Mouse (Mus musculus): ENCODE data around the gene Klk1b1.
A peak's percentile ranks its signal among the peaks of the same experiment; 100 is the strongest.
"Not testable (repeated sequence)": the region's sequence is repeated elsewhere in the genome, so short reads cannot be mapped to it uniquely, and the experiment has no call there.

Klk1b1 gene

DNA sequence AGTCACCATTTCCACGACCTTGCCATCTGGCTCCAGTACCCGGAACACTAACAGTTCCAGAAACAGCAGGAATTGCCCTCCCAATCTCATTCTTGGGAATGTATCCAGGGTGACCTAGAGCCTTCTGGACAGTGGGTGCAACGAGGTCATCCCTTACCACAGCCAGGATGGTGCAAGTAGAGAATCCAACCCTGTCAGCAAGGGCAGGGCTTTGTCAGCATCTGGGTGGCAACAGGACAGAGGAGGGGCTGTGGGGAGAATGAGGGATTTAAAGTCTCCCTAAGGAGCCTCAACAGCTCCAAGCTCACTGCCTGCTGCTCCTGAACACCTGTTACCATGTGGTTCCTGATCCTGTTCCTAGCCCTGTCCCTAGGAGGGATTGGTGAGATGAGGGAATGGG, at the start of gene Klk1b1:
Gene Klk1b1, plus strand, starts transcription at position 301 of the 400 bp plus-strand sequence.
- no peak for DNase-seq (ENCODE audit: low read depth)

DNA sequence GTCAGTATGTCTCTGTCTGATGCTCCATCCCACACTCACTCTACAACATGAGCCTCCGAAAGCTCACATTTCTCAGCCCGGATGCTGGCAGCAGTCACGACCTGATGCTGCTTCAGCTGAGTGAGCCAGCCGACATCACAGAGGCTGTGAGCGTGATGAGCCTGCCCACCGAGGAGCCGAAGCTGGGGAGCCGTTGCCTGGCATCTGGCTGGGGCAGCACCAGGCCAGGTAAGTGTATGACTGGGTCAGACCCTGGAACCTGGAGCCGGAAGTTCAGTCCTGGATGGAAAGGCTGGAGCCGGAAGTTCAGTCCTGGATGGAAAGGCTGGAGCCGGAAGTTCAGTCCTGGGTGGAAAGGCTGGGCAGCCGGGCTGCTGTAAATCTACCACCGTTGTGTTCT, 48.1 kb upstream of the Klk1b1 start:
- no peak for DNase-seq (ENCODE audit: low read depth)

DNA sequence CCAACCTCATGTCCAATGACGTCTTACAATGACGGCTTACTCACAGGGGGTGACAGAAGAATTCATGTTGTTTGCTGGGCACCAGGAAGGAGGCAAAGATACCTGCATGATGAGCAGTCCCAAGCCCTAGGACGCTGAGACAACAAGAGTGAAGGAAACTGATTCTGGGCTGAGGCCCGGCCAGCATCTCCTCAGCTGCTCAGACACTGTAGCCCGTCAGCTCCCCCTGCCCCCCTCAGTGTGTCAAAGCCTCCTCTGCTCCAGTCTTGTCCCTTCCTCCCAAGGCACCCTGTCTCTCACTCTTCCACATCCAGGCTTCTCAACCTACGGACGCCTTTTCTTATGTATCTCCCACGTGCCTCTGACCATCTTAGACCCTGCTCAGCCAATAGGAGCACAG, 47.7 kb upstream of the Klk1b1 start:
- DNase-seq (ENCODE audit: low read depth), result no peak

DNA sequence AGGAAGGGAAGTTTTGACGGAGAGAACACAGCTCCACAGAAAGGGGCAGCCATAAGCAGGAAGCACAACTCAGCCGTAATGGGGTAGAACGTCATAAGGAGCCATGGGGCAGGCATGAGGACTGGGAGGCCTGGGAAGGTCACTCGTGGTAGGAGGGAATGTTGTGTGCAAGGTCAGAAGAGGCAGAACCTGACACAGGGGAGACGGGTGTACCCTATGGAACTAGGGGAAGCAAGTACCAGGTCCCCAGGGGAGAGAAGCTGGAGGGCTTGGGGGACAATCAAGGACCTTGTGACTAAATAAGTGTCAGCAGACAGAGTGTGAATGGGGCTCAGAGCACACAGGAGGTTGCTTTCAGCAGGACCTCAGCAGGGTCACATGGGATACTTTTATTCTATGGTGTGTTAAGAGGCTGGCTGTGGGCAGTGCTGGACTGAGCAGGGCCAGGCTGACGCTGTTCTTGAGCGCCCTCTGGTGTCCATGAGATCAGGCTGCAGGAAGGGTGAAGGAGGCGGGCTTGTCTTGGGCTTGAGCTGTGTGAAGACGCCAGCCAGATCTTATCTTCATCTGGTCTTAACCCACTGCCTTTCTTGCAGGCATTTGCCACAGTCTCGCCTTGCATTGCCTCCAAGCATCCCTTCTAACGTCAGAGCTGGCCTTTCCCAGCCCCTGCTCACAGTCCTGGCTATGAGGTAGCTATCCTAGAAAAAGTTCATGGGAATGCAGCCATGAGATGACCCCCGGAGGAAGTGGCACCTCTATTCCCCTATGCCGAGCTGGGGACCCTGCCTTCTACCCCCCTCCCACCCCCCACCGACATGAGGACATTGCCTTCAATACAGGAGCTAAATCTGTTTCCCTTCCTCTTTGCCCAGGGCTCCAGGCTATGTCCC, 46.7 kb upstream of the Klk1b1 start:
- DNase-seq (ENCODE audit: low read depth), result peak; percentile 89

DNA sequence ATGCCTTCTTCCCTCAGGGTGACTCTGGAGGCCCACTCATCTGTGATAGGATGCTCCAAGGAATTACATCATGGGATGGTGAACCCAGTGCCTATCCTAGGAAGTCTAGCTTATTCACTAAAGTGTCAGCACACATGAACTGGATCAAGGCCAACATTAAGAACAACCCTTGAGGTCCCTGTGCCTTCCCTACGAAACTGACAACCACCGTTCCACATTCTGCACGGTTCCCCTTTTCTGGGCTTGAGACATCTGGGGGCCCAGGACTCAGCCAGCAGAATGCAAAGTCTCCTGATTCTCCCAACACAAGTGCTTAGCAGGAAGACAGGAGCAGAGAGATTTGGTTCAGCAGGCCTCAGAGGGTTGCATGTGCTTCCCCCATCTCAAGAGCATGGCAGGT, 46.0 kb upstream of the Klk1b1 start:
- no peak for DNase-seq (ENCODE audit: low read depth)

DNA sequence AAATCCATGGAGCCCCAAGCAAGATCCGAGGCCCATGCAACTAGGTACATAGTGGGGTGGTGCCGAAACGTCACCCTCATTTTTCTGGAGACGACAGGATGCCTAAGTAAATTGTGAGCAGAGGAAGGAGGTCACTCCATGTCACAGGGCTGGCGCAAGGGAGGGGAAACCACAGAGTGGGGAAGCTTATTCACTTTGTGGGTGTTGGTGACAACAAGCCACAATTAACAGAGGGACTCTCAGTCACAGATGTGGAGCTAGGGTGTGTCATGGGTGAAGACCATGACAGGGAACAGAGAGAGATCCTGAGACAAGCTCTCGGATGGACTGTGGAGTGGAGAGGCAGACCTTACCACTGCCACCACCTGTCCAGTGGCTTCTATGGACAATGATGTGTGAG, 45.5 kb upstream of the Klk1b1 start:
- no peak for DNase-seq (ENCODE audit: low read depth)

DNA sequence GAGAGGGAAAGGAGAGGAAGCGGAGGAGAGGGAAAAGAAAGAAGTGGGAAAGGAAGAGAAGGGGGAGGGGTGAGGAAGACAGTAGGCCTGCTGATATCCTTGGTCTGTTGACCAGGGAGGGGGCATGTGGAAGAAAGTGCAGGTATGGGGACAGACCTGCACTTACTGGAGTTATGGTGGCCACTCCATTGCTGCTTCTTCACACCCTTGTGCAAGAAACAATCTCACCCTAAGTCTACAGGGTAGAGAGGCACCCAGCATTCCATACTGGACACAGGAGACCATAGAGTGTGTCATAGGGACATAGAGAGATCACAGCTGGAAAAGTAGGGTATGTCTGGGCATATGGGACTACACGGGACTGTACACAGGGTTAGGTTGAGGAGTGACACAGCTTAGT, 44.6 kb upstream of the Klk1b1 start:
- DNase-seq (ENCODE audit: low read depth), result no peak

DNA sequence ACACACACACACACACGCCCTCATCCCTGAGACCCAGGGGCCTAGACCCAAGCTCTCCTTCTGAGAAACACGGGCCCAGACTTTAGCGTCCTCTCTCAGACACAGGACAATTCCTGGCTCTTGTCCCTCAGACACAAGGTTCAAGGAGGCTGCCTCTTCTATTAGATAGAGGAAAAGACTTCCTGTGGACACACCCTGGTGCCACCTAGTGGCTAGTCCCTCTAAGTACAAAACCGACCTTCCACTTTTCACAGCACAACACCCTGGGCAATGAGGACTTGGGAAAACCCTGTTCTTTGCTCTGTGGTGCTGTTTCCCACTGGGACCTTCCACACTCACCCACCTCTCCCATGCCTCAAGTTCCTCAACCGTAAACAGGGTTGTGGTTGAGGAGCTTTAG, 40.6 kb upstream of the Klk1b1 start:
- peak; percentile 39 for DNase-seq (ENCODE audit: low read depth)

DNA sequence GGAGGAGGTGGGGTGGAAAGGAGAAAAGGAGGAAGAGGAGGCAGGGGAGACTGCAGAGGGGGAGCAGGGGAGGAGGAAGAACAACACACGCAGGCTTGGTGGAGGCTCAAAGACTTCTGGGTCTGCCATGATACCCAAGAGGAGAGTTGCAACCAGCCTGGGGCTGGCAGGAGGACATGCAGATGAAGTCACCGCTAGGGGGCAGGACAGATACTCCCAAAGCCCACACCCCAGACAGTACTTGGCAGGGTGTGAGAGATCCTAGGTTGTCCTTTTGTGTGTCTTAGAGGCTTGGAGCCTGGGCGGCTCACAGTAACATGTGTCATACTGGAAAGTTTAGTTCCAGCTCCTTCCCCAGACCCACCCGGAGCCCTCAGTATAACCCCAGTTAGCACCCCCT, 38.0 kb upstream of the Klk1b1 start:
- DNase-seq (ENCODE audit: low read depth), result peak; percentile 38

DNA sequence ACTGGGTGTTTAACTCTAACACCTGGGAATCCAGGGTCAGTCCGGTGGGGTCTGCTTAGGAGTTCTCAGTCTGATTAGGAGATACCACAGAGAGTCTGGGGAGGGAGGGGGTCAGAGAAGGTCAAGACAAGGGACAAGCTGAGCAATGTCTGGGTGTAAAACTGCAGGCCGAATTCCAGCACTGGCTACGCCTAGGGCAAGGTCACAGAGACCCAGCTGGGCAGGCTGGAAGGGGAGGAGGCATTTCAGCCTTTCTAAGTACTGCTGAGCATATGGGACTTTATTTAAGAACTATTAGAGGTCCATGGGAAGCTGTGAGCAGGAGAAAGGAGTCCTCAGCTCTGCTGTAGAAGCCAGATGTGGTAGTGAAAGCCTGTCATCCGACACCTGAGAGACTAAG, 34.2 kb upstream of the Klk1b1 start:
- no peak for DNase-seq (ENCODE audit: low read depth)

DNA sequence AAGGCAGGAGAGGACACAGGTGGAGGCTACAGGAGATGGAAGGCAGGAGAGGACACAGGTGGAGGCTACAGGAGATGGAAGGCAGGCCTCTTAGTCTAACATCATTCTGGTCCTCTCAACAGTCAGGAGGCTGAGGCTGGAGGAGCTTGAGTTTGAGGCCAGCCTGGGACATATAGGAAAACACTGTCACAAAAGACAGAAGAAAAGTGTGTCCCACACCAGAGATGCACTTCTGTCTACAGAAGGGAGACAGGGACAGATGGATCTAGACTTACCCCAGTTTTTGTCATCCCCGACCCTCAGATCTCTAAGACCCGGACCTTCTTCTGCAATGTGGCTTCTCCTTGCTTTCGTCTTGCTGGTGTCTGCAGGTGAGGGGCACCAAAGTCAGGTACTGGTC, 33.1 kb upstream of the Klk1b1 start, which contains the start of gene Klk15:
Gene Klk15, plus strand, starts transcription at position 301 of the 400 bp plus-strand sequence.
- no peak for DNase-seq (ENCODE audit: low read depth)

DNA sequence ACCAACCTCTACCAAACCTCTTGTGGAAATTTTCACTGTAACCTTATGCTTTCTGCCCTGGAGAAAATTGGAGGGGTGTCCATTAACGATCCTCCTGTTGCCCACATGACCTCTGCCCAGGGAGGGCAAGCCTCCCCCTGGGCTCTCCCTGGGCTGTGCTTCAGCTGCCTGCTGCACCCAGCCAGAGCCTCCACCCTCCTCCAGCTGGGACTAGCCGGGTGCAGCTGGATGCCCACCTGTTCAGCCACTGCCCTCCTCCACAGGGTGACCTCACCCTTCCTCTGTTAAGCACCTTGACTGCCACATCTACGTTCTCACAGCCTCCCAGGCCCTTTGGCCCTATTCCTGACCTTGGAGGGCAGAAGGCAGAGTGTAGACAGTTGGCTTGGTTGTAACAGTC, 31.8 kb upstream of the Klk1b1 start:
- DNase-seq (ENCODE audit: low read depth), result no peak

DNA sequence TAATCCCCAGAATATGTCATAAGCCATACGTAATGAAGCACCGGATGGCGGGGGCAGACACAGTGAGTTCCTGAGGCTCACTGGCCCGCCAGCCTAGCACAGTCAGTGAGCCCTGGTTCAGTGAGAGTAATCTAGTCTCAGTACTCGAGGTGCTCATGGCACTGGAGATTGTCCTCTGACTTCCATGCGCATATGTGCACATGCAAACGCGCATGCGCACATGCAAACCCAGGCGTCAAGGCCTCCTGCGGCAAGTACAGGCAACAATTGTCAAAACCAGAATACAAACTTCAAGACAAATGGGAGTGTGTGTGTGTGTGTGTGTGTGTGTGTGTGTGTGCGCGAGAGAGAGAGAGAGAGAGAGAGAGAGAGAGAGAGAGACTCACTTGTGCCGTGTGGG, 30.0 kb upstream of the Klk1b1 start:
- no peak for DNase-seq (ENCODE audit: low read depth)

DNA sequence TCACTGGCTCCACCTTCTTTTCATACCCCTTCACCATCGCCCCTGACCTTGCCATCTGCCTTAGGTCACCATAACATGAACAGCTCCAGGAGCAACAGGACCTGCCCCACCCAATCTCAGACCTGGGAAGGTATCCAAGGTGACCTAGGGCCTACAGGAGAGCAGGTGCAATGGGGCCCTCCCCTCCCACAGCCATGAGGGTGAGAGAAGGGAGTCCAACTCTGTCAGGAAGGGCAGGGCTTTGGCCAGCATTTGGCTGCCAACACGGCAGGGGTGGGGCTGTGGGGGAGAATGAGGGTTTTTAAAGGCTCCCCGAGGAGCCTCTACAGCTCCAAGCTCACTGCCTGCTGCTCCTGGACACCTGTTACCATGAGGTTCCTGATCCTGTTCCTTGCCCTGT, 24.3 kb upstream of the Klk1b1 start:
- not testable (repeated sequence) for DNase-seq (ENCODE audit: low read depth)

DNA sequence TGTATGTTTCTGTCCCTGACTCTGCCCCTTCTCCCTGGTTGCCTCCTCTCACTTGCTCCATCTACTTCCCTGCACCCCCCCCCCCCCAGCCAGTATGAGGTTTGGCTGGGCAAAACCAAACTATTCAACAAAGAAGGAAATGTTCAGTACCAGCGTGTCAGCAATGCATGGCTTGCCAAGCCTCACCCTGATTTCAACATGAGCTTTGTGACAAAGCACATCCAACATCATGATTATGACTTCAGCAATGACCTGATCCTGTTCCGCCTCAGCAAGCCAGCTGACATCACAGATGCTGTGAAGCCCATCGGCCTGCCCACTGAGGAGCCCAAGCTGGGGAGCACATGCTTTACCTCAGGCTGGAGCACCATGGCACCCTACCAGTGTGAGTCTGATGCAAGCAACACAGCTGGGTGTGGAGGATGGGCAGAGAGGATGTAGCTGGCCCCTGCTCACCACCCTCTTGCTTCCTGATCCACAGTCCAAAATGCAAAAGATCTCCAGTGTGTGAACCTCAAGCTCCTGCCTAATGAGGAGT, 21.8 kb upstream of the Klk1b1 start:
- no peak for DNase-seq (ENCODE audit: low read depth)

DNA sequence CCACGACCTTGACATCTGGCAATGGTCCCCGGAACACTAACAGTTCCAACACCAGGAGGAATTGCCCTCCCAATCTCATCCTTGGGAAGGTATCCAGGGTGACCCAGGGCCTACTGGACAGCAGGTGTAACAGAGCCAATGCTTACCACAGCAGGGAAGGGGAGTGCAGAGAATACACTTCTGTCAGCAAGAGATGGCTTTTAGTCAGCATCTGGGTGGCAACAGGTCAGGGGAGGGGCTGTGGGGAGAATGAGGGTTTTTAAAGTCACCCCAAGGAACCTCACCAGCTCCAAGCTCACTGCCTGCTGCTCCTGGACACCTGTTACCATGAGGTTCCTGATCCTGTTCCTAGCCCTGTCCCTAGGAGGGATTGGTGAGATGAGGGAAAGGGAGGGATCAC, 16.2 kb upstream of the Klk1b1 start, which contains the start of gene Klk1b8:
Gene Klk1b8, plus strand, starts transcription at position 301 of the 400 bp plus-strand sequence.
- no peak for DNase-seq (ENCODE audit: low read depth)

DNA sequence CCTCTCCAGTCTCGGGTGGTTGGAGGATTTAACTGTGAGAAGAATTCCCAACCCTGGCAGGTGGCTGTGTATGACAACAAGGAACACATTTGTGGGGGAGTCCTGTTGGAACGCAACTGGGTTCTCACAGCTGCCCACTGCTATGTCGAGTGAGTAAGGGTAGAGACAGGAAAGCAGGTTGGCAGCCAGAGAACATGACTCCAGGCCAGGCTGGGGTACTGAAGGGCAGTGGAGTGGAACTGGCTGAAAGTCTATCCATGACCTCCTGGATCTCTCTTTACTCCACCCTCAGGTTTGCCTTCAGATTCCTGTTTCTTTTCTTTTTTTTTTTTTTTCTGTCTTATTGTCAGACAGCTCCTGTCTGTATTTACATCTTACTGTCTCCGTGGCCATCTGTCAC, 13.8 kb upstream of the Klk1b1 start:
- DNase-seq (ENCODE audit: low read depth), result no peak

DNA sequence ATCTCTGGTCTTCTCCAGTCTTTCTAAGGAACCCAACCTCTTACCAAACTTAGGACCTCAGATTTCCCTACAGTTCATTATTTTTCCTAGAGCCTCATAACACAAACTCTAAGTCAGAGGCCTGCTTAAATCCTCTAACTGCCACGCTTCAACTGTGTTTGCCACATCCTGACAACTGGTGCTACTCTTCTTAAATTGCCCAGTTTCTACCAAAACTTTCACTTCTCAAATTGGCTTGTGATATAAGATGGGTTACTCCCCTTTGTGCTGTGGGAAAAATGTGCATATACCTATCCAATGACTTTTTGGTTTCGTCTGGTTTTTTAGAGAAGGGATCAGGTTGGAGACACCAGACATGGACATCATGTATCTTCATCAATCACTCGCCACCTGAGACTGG, 507 bp downstream of the Klk1b1 start:
- DNase-seq (ENCODE audit: low read depth), result no peak

DNA sequence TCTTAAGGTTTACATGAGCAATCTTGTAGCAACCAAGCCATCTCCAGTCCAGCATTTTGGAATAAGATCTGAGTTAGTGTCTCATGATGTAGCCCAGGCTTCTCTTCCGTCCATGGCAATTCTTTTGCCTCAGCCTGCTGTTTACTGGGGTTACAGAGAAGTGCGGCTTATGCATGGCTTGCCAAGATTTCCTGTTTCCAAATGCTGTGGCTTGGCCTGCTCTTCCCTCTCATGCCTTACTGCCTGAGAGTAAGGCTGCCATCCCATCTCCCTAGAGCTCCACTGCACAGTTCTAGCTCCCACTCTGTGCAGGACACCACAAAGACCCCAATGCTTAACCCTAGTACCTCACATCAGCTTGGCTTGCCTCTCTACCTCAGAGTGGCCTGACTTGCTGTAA, 1.1 kb downstream of the Klk1b1 start:
- DNase-seq (ENCODE audit: low read depth), result no peak

DNA sequence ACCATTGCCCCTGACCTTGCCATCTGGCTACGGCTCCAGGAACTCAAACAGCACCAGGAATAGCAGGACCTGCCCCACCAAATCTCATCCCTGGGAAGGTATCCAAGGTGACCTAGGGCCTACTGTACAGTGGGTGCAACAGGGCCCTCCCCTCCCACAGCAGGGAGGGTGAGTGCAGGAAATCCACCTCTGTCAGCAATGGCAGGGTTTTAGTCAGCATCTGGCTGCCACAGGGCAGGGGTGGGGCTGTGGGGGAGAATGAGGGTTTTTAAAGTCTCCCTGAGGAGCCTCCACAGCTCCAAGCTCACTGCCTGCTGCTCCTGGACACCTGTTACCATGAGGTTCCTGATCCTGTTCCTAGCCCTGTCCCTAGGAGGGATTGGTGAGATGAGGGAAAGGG, 9.2 kb downstream of the Klk1b1 start, which contains the start of gene Klk1b9:
Gene Klk1b9, plus strand, starts transcription at position 301 of the 400 bp plus-strand sequence.
- not testable (repeated sequence) for DNase-seq (ENCODE audit: low read depth)

DNA sequence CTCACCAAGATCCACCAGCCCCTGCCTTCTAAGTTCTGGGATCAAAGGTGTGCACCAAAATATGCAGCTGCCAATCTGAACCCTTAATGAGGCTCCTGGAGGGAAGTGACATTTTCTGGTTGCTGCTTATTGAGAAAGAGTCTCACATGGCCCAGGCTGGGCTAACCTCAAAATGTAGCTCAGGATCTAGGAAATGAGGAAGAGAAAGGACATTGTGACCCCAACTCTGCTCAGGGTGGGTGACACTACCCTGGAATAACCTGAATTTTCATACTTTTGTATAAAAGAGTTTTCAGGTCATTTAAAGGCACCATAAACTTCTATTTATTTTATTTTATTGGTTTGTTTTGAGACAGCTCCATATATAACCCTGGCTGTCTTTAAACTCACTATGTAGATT, 19.1 kb downstream of the Klk1b1 start:
- no peak for DNase-seq (ENCODE audit: low read depth)

DNA sequence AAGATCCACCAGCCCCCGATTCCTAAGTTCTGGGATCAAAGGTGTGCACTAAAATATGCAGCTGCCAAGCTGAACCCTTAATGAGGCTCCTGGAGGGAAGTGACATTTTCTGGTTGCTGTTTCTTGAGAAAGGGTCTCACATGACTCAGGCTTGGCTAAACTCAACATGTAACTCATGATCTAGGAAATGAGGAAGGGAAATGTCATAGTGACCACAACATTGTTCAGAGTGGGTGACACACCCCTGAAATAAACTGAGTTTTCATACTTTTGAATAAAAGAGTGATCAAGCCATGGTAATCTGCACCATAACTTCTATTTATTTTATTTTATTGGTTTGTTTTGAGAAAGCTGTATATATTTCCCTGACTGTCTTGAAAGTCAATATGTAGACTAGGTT, 28.3 kb downstream of the Klk1b1 start:
- DNase-seq (ENCODE audit: low read depth), result not testable (repeated sequence)

DNA sequence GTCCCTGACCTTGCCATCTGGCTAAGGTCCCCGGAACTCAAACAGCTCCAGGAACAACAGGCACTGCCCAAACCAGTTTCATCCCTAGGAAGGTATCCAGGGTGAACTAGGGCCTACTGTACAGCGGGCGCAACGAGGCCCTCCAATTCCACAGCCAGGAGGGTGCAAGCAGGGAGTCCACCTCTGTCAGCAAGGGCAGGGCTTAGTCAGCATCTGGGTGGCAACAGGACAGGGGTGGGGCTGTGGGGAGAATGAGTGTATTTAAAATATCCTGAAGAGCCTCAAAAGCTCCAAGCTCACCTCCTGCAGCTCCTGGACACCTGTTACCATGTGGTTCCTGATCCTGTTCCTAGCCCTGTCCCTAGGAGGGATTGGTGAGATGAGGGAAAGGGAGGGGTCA, 29.0 kb downstream of the Klk1b1 start, which contains the start of gene Klk1b11:
Gene Klk1b11, plus strand, starts transcription at position 301 of the 400 bp plus-strand sequence.
- DNase-seq (ENCODE audit: low read depth), result not testable (repeated sequence)
